Mouse (Mus musculus): ENCODE measurements around the gene Il6. TPM values are rescaled to one million over a fixed set of nuclear protein-coding genes. Genes with fewer than 3 reads are reported as not detected.
"Not testable (repeated sequence)": the region's sequence is repeated elsewhere in the genome, so short reads cannot be mapped to it uniquely, and the experiment has no call there.

The Il6 gene
- total RNA-seq (2022) = not detected

DNA sequence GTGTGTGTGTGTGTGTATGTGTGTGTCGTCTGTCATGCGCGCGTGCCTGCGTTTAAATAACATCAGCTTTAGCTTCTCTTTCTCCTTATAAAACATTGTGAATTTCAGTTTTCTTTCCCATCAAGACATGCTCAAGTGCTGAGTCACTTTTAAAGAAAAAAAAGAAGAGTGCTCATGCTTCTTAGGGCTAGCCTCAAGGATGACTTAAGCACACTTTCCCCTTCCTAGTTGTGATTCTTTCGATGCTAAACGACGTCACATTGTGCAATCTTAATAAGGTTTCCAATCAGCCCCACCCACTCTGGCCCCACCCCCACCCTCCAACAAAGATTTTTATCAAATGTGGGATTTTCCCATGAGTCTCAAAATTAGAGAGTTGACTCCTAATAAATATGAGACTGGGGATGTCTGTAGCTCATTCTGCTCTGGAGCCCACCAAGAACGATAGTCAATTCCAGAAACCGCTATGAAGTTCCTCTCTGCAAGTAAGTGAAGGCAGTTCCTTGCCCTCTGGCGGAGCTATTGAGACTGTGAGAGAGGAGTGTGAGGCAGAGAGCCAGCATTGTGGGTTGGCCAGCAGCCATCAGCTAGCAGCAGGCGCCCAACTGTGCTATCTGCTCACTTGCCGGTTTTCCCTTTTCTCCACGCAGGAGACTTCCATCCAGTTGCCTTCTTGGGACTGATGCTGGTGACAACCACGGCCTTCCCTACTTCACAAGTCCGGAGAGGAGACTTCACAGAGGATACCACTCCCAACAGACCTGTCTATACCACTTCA is at the start of gene Il6:
TSS of gene Il6 (plus strand) at position 389 of the 778 bp plus-strand sequence.
- peak; percentile 84 to 85 for DNase-seq (ENCODE audit: low spot score in 2 of 2)

GRCm38 (mm10) chr5:29963488-29963887 is 49.4 kb upstream of the Il6 start:
- DNase-seq (ENCODE audit: low spot score in 2 of 2) = no peak

DNA sequence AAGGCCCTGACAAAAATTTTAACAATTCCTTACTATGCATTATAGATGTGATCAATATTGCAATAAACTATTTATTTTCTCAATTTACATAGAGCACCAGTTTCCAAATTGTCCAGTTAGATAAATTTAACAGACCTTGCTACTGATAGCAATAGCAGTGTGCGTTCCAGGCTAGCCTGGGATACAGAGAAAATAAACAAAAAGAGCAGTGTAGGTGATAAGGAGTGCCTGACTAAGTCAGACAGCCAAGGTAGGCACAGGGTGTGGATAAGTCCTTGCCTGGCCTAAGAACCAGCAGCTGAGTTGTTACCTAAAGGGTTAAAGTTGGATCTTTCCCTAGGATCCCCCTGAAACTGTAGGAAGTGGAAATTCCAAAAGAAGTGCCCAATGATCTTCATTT is 42.7 kb upstream of the Il6 start:
- no peak for DNase-seq (ENCODE audit: low spot score in 2 of 2)

GRCm38 (mm10) chr5:29972796-29973195 is 40.1 kb upstream of the Il6 start:
- no peak for DNase-seq (ENCODE audit: low spot score in 2 of 2)

DNA sequence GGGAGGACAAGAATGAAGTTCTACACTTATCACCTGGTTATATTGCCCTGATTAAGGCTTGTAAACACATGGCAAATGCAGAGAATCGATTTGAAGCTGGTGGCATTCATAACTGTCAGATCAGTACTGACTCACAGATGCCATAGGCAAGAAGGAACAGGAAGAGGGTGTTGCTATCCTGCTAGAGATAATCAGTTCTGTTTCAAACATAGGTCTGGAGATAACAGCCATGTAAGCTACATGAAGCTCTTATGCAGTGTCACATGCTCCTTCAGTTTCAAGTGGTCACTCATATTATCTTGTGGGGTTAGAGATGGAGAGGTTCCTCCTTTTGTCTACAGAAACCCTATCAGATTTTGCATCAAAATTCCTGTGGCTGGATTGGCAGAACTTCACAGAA is 39.4 kb upstream of the Il6 start:
- no peak for DNase-seq (ENCODE audit: low spot score in 2 of 2)

GRCm38 (mm10) chr5:29974115-29974514 is 38.8 kb upstream of the Il6 start:
- DNase-seq (ENCODE audit: low spot score in 2 of 2) = no peak

GRCm38 (mm10) chr5:29993583-29993982 is 19.3 kb upstream of the Il6 start:
- DNase-seq (ENCODE audit: low spot score in 2 of 2) = no peak

GRCm38 (mm10) chr5:29994344-29994743 is 18.6 kb upstream of the Il6 start:
- no peak for DNase-seq (ENCODE audit: low spot score in 2 of 2)

GRCm38 (mm10) chr5:29997351-29997750 is 15.6 kb upstream of the Il6 start:
- no peak for DNase-seq (ENCODE audit: low spot score in 2 of 2)

- DNase-seq (ENCODE audit: low spot score in 2 of 2) = no peak
These were observed 12.0 kb upstream of the Il6 start for GRCm38 (mm10) chr5:30000921-30001320.

- no peak for DNase-seq (ENCODE audit: low spot score in 2 of 2)
These were observed 1.7 kb downstream of the Il6 start for GRCm38 (mm10) chr5:30014580-30014979.

DNA sequence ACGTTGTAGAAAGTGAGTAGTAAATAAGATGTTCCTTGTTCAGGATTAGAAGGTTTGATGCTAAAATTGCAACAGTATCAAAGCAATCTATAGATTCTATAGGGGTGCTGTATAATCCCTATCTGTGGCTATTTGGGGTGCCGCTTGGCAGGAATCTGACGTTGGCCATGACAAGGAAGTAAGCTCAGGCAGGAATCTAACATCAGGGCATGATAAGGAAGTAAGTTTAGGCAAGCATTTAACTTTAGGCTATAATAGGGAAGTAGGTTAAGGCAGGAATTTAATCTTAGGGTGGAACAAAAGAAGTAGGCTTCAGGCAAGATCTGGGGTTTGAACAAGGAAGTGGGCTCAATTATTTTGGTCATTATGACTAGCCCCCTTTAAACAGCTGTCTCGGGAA is 22.9 kb downstream of the Il6 start:
- DNase-seq (ENCODE audit: low spot score in 2 of 2) = not testable (repeated sequence)

GRCm38 (mm10) chr5:30037111-30037510 is 24.2 kb downstream of the Il6 start:
- DNase-seq (ENCODE audit: low spot score in 2 of 2) = not testable (repeated sequence)

DNA sequence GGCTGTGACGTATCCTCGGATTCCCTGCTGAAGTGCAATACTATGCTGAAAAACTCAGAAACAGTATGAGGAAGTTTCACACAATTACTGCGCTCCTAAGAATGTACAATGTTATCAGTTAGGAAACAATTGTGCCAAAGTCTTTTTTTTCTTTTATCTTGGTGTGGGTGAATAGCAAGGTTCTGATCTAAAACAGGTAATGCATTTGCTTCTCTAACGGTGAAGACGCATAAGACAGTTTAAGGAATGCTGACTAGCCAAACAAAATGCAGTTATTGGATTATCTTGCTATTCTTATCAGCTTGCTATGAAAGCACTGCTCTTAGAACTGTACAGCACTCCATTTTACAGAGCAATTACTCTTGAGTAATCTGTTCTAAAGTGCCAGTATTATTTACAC is 26.4 kb downstream of the Il6 start:
- DNase-seq (ENCODE audit: low spot score in 2 of 2) = not testable (repeated sequence)

DNA sequence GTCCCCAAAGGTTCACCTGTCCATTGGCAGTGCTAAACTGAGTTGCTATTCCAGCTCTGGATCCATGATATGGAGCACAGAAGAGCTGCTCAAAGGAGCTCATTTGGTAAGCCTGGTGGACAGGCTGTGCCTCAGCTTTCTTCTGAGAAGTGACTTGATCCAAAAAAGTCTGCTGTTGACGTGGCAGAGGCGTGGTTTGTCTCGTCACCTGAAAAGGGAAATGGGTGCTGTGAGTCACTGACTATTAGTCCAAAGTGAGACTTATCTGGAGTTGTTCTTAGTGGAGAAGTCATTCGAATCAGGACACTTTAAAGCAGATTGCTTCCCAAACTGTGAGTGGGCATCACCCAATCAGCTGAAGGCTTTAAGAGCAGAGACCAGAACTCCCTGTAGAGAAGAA is 26.9 kb downstream of the Il6 start:
- not testable (repeated sequence) for DNase-seq (ENCODE audit: low spot score in 2 of 2)

- no peak for DNase-seq (ENCODE audit: low spot score in 2 of 2)
These were observed 45.4 kb downstream of the Il6 start for GRCm38 (mm10) chr5:30058216-30058731.

- DNase-seq (ENCODE audit: low spot score in 2 of 2) = not testable (repeated sequence)
These were observed 46.7 kb downstream of the Il6 start for GRCm38 (mm10) chr5:30059607-30060006.

DNA sequence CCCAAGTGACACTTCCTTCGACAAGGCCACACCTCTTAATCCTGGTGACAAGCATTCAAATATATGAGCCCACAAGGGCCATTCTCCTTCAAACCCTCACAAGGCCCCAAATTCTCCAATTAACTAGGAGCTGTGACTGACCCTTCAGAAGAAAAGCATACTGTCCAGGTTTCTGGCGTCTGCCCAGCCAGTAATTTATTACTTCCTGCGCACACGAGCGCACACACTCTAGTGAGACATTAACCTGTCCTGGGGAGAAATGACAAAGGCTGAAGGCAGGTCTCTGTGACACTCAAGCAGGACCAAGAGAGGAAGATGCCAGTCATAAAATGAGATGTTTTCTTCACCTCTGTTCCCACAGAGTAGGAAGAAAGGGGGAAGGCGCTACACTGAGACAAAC is 54.8 kb downstream of the Il6 start:
- no peak for DNase-seq (ENCODE audit: low spot score in 2 of 2)

Other genes starting within 250 kb of the Il6 start
- 1 to 10 TPM in 1 of 4 experiments, under 1 TPM in 3; 0.51 to 1.0 (median 0.71) TPM for gene Tyms, start 60.5 kb downstream of the Il6 start, total RNA-seq (2022)
- not detected for gene Garem2, start 92.0 kb downstream of the Il6 start, total RNA-seq (2022)
- gene 3110082J24Rik, start 93.0 kb downstream of the Il6 start, total RNA-seq (2022) = not detected
- 100 to 1,000 TPM; 282 to 349 (median 303) TPM for gene Hadha, start 142.0 kb downstream of the Il6 start, total RNA-seq (2022)
- gene Hadhb, start 142.1 kb downstream of the Il6 start, total RNA-seq (2022) = 100 to 1,000 TPM; 363 to 499 (median 389) TPM
- gene Adgrf3, start 192.6 kb downstream of the Il6 start, total RNA-seq (2022) = not detected
- gene Selenoi, start 219.5 kb downstream of the Il6 start, total RNA-seq (2022) = 10 to 100 TPM in 1 of 4 experiments, 1 to 10 TPM in 3; 7.4 to 10.8 (median 8.6) TPM